9 mouse cellular contexts compared by ENCODE assay signal in genomic region chr2:72426776-72427175, GRCm38 (mm10). TPM values are rescaled to one million over a fixed set of nuclear protein-coding genes. Genes with fewer than 3 reads are reported as not detected.
DNase-seq lines count a peak whose midpoint lies in the region; ATAC-seq lines count a peak whose summit lies in the region.
"Had no signal": no experiment of that assay in that cellular context is flagged by ENCODE, and none has a peak within 500 bp of the region (broad histone marks: within the 10 kb centered on the region; RNA-seq: fewer than 3 reads in every experiment).

No protein-coding gene starts in this region.

- peak; percentile 57 for DNase-seq in embryo, embryonic 10 days (ENCODE audit: low spot score)
- no peak for DNase-seq in embryo, embryonic 9.5 days (ENCODE audit: extremely low spot score)
- peak; percentile 66 for DNase-seq in forebrain, embryonic 11.5 days (ENCODE audit: low spot score)
- DNase-seq in layer of hippocampus, adult 9-10 months (ENCODE audit: low spot score): peak; percentile 17
- no peak for DNase-seq in adrenal gland, adult 8-10 months
- DNase-seq in heart, embryonic 10.5 days (ENCODE audit: low spot score): no peak
- DNase-seq in kidney, adult 11 months: no peak
- DNase-seq: liver, postnatal 0 days had no signal

- ATAC-seq in forebrain, embryonic 11.5 days (replicated peaks; ENCODE audit: low FRiP score): peak; percentile 93
- ATAC-seq in neural tube, embryonic 13.5 days (ENCODE audit: low read depth): peak; percentile 94
- ATAC-seq: liver, postnatal 0 days had no signal

- 11% methylated on average over 8 of the region's 8 CpGs for WGBS in forebrain, embryonic 11.5 days
- 3% methylated on average over 8 of the region's 8 CpGs for WGBS in neural tube, embryonic 13.5 days
- 75% methylated on average over 8 of the region's 8 CpGs for WGBS in heart, embryonic 10.5 days

- H3K27ac ChIP-seq in forebrain, embryonic 11.5 days (ENCODE audit: low read depth, low read length): peak overlapping the region; percentile 0; the same call in 1 of the 2 replicates
- peak overlapping the region; percentile 85 for H3K27ac ChIP-seq in neural tube, embryonic 13.5 days (replicated peaks)
- H3K27ac ChIP-seq in heart, embryonic 10.5 days: no peak overlapping the region

- no peaks in the 10 kb centered on the region; the same call in 1 of the 2 replicates for H3K4me1 ChIP-seq in forebrain, embryonic 11.5 days (replicated peaks; ENCODE audit: control insufficient read depth, insufficient read depth, low read length)
- H3K4me1 ChIP-seq in neural tube, embryonic 13.5 days (replicated peaks): peaks cover 45% of the 10 kb centered on the region
- no peaks in the 10 kb centered on the region for H3K4me1 ChIP-seq in heart, embryonic 10.5 days

- no peaks in the 10 kb centered on the region for H3K36me3 ChIP-seq in forebrain, embryonic 11.5 days (ENCODE audit: control insufficient read depth, insufficient read depth, low read length)
- no peaks in the 10 kb centered on the region for H3K36me3 ChIP-seq in neural tube, embryonic 13.5 days
- H3K36me3 ChIP-seq in heart, embryonic 10.5 days: no peaks in the 10 kb centered on the region

- H3K4me3 ChIP-seq in forebrain, embryonic 11.5 days (ENCODE audit: low read depth, low read length): no peak overlapping the region
- H3K4me3 ChIP-seq in neural tube, embryonic 13.5 days: peak overlapping the region; percentile 9
- H3K4me3 ChIP-seq in heart, embryonic 10.5 days: no peak overlapping the region

- no peak overlapping the region for H3K4me2 ChIP-seq in forebrain, embryonic 11.5 days (ENCODE audit: low read depth, low read length, severe bottlenecking)
- peak overlapping the region; percentile 47 for H3K4me2 ChIP-seq in neural tube, embryonic 13.5 days

- H3K9me3 ChIP-seq in forebrain, embryonic 11.5 days (ENCODE audit: control insufficient read depth, low read length): no peaks in the 10 kb centered on the region
- H3K9me3 ChIP-seq in neural tube, embryonic 13.5 days: no peaks in the 10 kb centered on the region
- no peaks in the 10 kb centered on the region for H3K9me3 ChIP-seq in heart, embryonic 10.5 days

- H3K27me3 ChIP-seq in forebrain, embryonic 11.5 days (ENCODE audit: control insufficient read depth, insufficient read depth, low read length): peaks cover 44% of the 10 kb centered on the region
- H3K27me3 ChIP-seq in neural tube, embryonic 13.5 days: no peaks in the 10 kb centered on the region
- H3K27me3 ChIP-seq in heart, embryonic 10.5 days (ENCODE audit: insufficient read depth, poor library complexity, severe bottlenecking): no peaks in the 10 kb centered on the region

- H3K9ac ChIP-seq in forebrain, embryonic 11.5 days (ENCODE audit: low read length): no peak overlapping the region
- H3K9ac ChIP-seq in neural tube, embryonic 13.5 days: 0 out of 2 replicates have a peak overlapping the region, but pooled peaks have one; percentile 41
- H3K9ac ChIP-seq: liver, postnatal 0 days had no signal

RNA-seq across cellular contexts. Expression of gene Cdca7, which starts 49.2 kb away (rescaled TPM):
- 255 and 266 TPM in 2 replicates for polyA plus RNA-seq in forebrain, embryonic 11.5 days (2014; fragmentation: Nextera tagmentation; extraction: Ambion mirVana)
- 24.6 and 36.4 TPM in 2 replicates for polyA plus RNA-seq in neural tube, embryonic 13.5 days (2015; fragmentation: Nextera tagmentation; extraction: Ambion mirVana)
- total RNA-seq in adrenal gland, adult 8-10 months (2022): 1 to 10 TPM; 1.9 to 3.1 (median 2.8) TPM
- polyA plus RNA-seq in heart, embryonic 10.5 days (2016; fragmentation: Nextera tagmentation; extraction: Ambion mirVana): 72.0 and 119 TPM in 2 replicates

Comparison
In these comparisons a context has a peak if more than half of its experiments do, and no peak if none do; other contexts are left out.
1. DNase-seq: peak in embryo, embryonic 10 days (single experiment), forebrain, embryonic 11.5 days (single experiment) and layer of hippocampus, adult 9-10 months (single experiment); none in embryo, embryonic 9.5 days (single experiment), adrenal gland, adult 8-10 months (single experiment), heart, embryonic 10.5 days (single experiment) and kidney, adult 11 months (single experiment).